Mouse (Mus musculus): ENCODE measurements around the gene Ric3.

GRCm38 (mm10) chr7:109012998-109013625 is 70.0 kb downstream of the Ric3 start:
- TF ChIP-seq POLR2A (IDR thresholded peaks at IDR 0.05; ENCODE audit: borderline replicate concordance, extremely low read depth, low read depth, low read length): no peak
- TF ChIP-seq CTCF (IDR thresholded peaks at IDR 0.05; ENCODE audit: insufficient read depth, low read length): no peak

Data from lung, adult 2 months (tissue).